Mouse (Mus musculus) heart, postnatal 0 days (tissue): Measurements from ENCODE around the gene Med27.

Experiments used
- CTCF ChIP-seq: IDR thresholded peaks from 2 replicates; pipeline ENCODE4 v1.5.1; 2016; ENCODE audit warnings: antibody characterized with exemption, control low read depth, low read depth
- EP300 ChIP-seq: IDR thresholded peaks from 2 replicates; pipeline ENCODE4 v1.6.1; 2016; ENCODE audit warnings: antibody characterized with exemption, low read depth

GRCm38 (mm10) chr2:29486491-29486890 lies 139.9 kb downstream of the Med27 start:
- TF ChIP-seq CTCF (no peak), EP300 (no peak)
